Mouse (Mus musculus): ENCODE data around the gene Crygs.
"Not testable (repeated sequence)": the region's sequence is repeated elsewhere in the genome, so short reads cannot be mapped to it uniquely, and the experiment has no call there.

Crygs gene

DNA sequence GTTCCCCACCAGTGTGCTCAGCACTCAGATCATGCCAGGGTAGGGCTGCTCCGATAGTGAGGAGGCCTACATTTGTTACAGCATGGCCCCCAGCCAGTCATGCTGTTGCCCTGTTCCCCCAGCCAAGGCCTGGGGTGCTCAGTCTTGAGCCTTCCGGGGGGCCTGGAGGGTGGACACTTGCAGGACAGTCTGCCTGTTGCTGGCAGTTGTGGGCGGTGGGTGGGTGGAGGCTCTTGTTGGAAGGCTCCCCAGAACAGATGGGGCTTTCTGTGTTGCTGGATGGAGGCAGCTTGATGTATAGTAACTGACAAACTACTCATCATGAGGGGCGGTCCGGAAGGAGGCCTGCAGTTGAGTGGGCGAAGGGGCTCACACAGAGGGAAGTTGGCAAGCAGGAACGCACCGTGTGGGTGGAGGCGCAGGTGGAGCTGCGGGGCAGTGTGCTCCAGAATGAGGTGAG lies 21.4 kb downstream of the Crygs start:
- DNase-seq (ENCODE audit: low read depth, low spot score), result no peak

GRCm38 (mm10) chr16:22782686-22783085 lies 28.7 kb downstream of the Crygs start:
- no peak for DNase-seq (ENCODE audit: low read depth, low spot score)

DNA sequence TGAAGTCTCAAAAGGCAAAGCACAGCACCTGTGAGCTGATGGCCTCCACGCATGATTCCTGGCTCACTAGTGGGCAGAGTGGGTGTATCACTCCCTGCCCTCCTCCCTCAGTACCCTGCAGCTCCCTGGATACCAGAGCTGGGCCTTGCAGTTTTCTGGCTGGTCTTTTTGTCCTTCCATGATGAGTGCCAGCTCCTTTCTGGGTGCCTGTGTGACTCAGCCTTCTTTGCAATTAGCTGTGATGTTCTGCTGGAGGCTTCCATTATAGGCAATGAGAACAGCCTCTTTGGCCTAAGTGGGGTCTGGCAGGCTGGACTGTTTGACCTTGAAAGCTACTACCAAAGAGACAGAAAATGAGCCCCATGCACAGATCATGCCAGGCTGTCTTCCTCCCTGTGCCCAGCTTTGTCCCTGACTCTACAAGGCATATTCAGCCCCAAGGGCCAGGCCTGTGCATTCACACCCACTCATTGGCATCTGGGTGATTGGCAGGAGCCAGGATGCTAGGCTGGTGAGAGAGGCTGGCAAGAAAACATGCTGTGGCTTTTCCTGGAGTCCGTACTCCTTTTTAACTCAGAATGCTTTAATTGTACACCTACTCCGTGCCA lies 32.0 kb downstream of the Crygs start:
- no peak for DNase-seq (ENCODE audit: low read depth, low spot score)

DNA sequence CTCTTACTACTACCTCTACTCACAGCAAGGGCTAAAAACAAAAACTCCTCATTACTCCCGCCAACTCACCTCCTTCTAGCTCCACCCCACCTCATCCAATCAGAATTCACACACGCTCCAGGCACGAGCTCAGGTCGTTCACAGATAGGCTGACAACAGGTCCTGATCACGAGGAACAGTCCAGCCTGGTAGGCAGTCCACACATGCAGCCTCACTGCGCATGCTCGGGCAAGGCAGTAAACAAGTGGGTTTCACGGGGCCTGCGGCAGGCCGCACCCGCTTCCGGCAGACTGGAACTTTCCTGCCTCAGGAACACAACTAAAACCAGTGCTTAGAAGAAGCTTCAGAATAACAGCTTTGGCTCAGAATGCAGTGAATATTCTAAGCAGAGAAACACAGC lies 33.1 kb downstream of the Crygs start:
- DNase-seq (ENCODE audit: low read depth, low spot score), result not testable (repeated sequence)

GRCm38 (mm10) chr16:22775471-22775985 lies 35.8 kb downstream of the Crygs start:
- no peak for DNase-seq (ENCODE audit: low read depth, low spot score)

DNA sequence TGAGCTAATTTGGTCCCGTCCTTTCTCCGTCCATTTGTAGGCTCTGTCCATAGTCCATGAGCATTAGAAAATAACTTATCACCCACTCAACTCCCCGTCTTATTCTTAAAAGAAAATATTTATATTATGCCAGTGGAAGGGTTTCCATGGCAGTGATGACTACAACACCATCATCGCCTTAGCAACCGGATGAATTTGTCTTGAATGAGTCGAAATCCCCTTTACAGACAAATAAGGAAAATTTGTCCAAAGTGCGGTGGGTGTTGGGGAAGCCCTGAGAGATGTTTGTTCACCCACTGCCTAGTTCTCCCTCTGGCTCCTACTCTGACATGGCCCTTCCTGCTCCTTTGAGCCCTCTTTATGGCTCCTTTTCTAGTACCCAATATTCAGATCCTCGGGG lies 42.7 kb downstream of the Crygs start:
- no peak for DNase-seq (ENCODE audit: low read depth, low spot score)

- DNase-seq (ENCODE audit: low read depth, low spot score), result peak; percentile 37
Observed at GRCm38 (mm10) chr16:22767405-22767804, 44.0 kb downstream of the Crygs start.

GRCm38 (mm10) chr16:22766738-22767211 lies 44.6 kb downstream of the Crygs start:
- no peak for DNase-seq (ENCODE audit: low read depth, low spot score)

DNA sequence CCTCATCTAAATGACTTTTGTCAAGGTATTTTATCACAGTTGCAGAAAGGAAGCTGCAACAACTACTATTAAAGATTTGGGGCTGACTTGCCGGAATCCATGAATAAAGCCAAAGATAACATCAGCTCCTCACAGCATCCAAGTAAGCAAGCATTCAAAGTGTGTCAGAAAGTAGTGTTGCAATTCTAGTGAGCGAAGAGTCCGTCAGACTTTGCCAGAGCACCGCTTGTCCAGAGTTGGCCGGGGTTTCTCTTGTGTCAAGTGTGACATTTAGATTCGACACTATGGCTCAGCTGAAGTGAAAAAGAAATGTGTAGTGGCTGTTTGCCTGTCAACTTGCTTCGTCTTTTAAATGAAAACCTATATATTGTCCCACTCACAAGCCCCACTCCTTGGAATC lies 45.8 kb downstream of the Crygs start:
- DNase-seq (ENCODE audit: low read depth, low spot score), result no peak
